Mouse (Mus musculus) heart, postnatal 4 days (tissue): Measurements from ENCODE around the gene Nup210l. TPM values are rescaled to one million over a fixed set of nuclear protein-coding genes. Genes with fewer than 3 reads are reported as not detected.

Experiments
- DNase-seq: peaks from one replicate; pipeline ENCODE4 v3.0.0; 2021
- microRNA-seq, 2 experiments: library from miRNA; unstranded; fragments of <30 nt; microRNA quantifications; one replicate each; pipeline ENCODE4 v1.2.0; 2021 to 2022
- total RNA-seq, 2 experiments: library from RNA; stranded (reverse); gene quantifications; 2 replicates each; pipeline ENCODE4 v1.2.3; 2021

The Nup210l gene
- total RNA-seq, 2 experiments from 2014 or later: 0.12 to 0.23 TPM

- DNase-seq: no peak
Measured at GRCm38 (mm10) chr3:90258521-90258920, 154.6 kb downstream of the Nup210l start.

Small RNAs within 50 kb of the gene (microRNA-seq; reads per million reads assigned to microRNA genes)
- gene Mir190b: 9.8 to 14.9 reads per million in 2 experiments

Other genes with a start within 250 kb of the Nup210l start
- gene Il6ra, start 190.9 kb upstream of the Nup210l start, total RNA-seq: 1 to 10 TPM; 1.5 to 2.0 TPM
- 10 to 100 TPM; 51.4 to 59.6 TPM for gene Atp8b2, start 140.6 kb upstream of the Nup210l start, total RNA-seq
- gene Hax1, start 105.4 kb upstream of the Nup210l start, total RNA-seq: 10 to 100 TPM; 39.0 to 44.5 TPM
- 10 to 100 TPM; 56.4 to 66.5 TPM for gene 4933434E20Rik, start 52.5 kb upstream of the Nup210l start, total RNA-seq
- gene Ubap2l, start 51.5 kb upstream of the Nup210l start, total RNA-seq: 100 to 1,000 TPM; 160 to 164 TPM
- 100 to 1,000 TPM; 127 to 134 TPM for gene Tpm3, start 31.5 kb upstream of the Nup210l start, total RNA-seq
- 1,000 to 10,000 TPM; 1,313 to 1,450 TPM for gene Rps27, start 109.5 kb downstream of the Nup210l start, total RNA-seq
- 10 to 100 TPM; 14.8 to 19.0 TPM for gene Rab13, start 109.6 kb downstream of the Nup210l start, total RNA-seq
- 10 to 100 TPM; 40.9 to 47.4 TPM for gene Jtb, start 127.5 kb downstream of the Nup210l start, total RNA-seq
- under 1 TPM; 0.18 to 0.19 TPM for gene Creb3l4, start 139.4 kb downstream of the Nup210l start, total RNA-seq
- 100 to 1,000 TPM; 101 to 106 TPM for gene Slc39a1, start 144.0 kb downstream of the Nup210l start, total RNA-seq
- 10 to 100 TPM; 18.0 to 18.8 TPM for gene Crtc2, start 150.0 kb downstream of the Nup210l start, total RNA-seq
- gene Dennd4b, start 161.1 kb downstream of the Nup210l start, total RNA-seq: 10 to 100 TPM; 22.2 to 22.3 TPM
- gene Gatad2b, start 189.0 kb downstream of the Nup210l start, total RNA-seq: 10 to 100 TPM; 59.5 to 62.0 TPM